Mouse (Mus musculus) embryonic facial prominence, embryonic 12.5 days (tissue): Measurements from ENCODE around the gene Vmn2r100. TPM values are rescaled to one million over a fixed set of nuclear protein-coding genes. Genes with fewer than 3 reads are reported as not detected.

Experiments
- ATAC-seq: fragments of 200-750 bp; cut with Nextera tagmentation; 2 replicates; pipeline ENCODE4 v1.8.0; 2017; ENCODE audit not compliant: insufficient number of reproducible peaks, insufficient read depth, low FRiP score, low TSS enrichment
- H3K27ac ChIP-seq: fragments of 300-500 bp; sonication (generic); 2 replicates; pipeline ENCODE4 v1.5.1; 2016; ENCODE audit warnings: mild to moderate bottlenecking
- H3K27me3 ChIP-seq: fragments of 300-500 bp; sonication (generic); 2 replicates; pipeline ENCODE4 v1.6.1; 2016; ENCODE audit warnings: mild to moderate bottlenecking, moderate library complexity
- H3K36me3 ChIP-seq: fragments of 300-500 bp; sonication (generic); 2 replicates; pipeline ENCODE4 v1.6.1; 2016; ENCODE audit warnings: mild to moderate bottlenecking
- H3K4me1 ChIP-seq: fragments of 300-500 bp; sonication (generic); 2 replicates; pipeline ENCODE4 v1.6.1; 2016
- H3K4me2 ChIP-seq: fragments of 300-500 bp; sonication (generic); replicated peaks from 2 replicates; pipeline ENCODE4 v1.6.1; 2016; ENCODE audit warnings: mild to moderate bottlenecking, moderate library complexity
- H3K4me3 ChIP-seq: fragments of 300-500 bp; sonication (generic); 2 replicates; pipeline ENCODE4 v1.5.1; 2016; ENCODE audit warnings: mild to moderate bottlenecking
- H3K9ac ChIP-seq: fragments of 300-500 bp; sonication (generic); 2 replicates; pipeline ENCODE4 v1.6.1; 2016; ENCODE audit warnings: mild to moderate bottlenecking, moderate library complexity
- H3K9me3 ChIP-seq: fragments of 300-500 bp; sonication (generic); 2 replicates; pipeline ENCODE4 v1.6.1; 2016; ENCODE audit warnings: mild to moderate bottlenecking, moderate library complexity
- polyA plus RNA-seq: library from polyadenylated mRNA; unstranded; fragments of >200 nt; fragmentation: Nextera tagmentation; extraction: Ambion mirVana; gene quantifications from 2 replicates; pipeline ENCODE4 v1.2.1, GENCODE M21; 2016

The Vmn2r100 gene
- polyA plus RNA-seq, result not detected in 2 replicates

DNA sequence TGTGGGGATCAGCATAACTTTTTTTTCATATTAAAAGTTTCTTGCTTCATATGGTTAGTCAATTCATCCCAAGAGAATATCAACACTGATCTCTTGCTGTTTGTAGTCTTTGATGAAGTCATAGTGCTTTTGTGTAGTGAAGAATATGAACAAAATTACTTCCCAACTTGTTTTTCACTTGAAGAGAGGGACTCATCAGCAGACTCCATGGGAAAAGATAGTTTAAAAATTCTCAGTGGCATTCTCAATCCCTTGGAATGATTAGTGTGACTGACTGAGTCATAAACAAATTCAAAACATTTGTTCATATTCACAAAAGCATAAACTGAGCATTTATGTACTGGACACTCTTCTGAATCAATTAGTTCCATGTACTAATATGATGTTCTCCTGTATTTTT, at the start of gene Vmn2r100:
TSS of gene Vmn2r100 (plus strand) at position 301 of the 400 bp plus-strand sequence.
- Histone ChIP-seq H3K9me3 (no peaks in the 10 kb centered on the region), H3K4me2 (no peak within 1 kb of the TSS), H3K36me3 (no peaks in the 10 kb centered on the region), H3K4me3 (no peak within 1 kb of the TSS), H3K9ac (no peak within 1 kb of the TSS), H3K27me3 (no peaks in the 10 kb centered on the region), H3K27ac (no peak within 1 kb of the TSS), H3K4me1 (no peaks in the 10 kb centered on the region)
- ATAC-seq, result no peak

DNA sequence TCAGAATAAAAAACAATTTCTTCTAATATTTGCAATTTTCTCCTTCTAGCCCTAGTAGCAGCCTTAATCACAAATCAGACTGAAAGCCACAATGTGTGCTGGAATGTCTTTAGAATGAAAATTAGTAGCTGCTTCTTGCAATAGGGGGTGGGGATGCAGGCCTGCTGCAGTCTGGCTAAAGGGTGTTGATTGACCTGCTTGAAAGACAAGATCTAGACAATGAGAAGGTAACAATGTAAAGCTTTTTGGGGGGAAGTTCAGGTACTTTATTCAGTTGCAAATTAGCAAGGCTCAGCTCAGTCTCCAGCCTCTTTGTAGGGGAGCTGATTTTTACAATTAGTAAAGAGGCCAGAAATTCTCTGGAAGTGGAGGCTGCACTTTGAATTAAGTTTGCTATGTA, 21.7 kb upstream of the Vmn2r100 start:
- no peaks in the 10 kb centered on the region for H3K27me3 ChIP-seq
- H3K9ac ChIP-seq, result no peak overlapping the region
- H3K4me3 ChIP-seq, result no peak overlapping the region
- no peaks in the 10 kb centered on the region for H3K36me3 ChIP-seq
- H3K27ac ChIP-seq, result no peak overlapping the region
- ATAC-seq, result no peak
- H3K4me1 ChIP-seq, result no peaks in the 10 kb centered on the region
- 0 out of 2 replicates have a peak, but pooled peaks cover 10% of the 10 kb centered on the region for H3K9me3 ChIP-seq
- H3K4me2 ChIP-seq, result no peak overlapping the region

DNA sequence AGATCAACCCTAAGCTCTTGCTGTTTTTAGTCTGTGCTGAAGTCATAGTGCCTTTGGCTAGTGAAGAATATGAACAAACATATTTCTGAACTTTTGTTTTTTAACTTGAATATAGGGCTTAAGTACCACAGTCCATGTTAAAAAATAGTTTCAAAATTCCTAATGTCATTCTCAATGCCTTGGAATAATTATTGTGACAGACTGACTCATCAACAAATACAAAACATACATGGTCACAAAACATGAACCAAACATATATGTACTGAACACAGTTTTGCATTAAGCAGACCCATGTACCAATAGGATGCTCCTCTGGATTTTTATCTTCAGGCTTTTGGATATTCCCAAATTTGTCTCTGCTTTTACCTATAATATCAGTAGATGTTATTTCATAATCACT, 72.4 kb downstream of the Vmn2r100 start, which contains the start of gene Vmn2r101:
TSS of gene Vmn2r101 (plus strand) at position 301 of the 400 bp plus-strand sequence.
- Histone ChIP-seq H3K27ac (no peak within 1 kb of the TSS), H3K4me1 (no peaks in the 10 kb centered on the region), H3K27me3 (no peaks in the 10 kb centered on the region), H3K36me3 (no peaks in the 10 kb centered on the region), H3K9me3 (0 out of 2 replicates have a peak, but pooled peaks cover 3% of the 10 kb centered on the region), H3K4me3 (no peak within 1 kb of the TSS), H3K4me2 (no peak within 1 kb of the TSS), H3K9ac (no peak within 1 kb of the TSS)
- ATAC-seq, result no peak

Other genes starting within 250 kb of the Vmn2r100 start
- not detected in 2 replicates for gene Vmn2r99, start 142.8 kb upstream of the Vmn2r100 start, polyA plus RNA-seq
- gene Vmn2r101, start 72.5 kb downstream of the Vmn2r100 start, polyA plus RNA-seq, result not detected in 2 replicates
- not detected in 2 replicates for gene Vmn2r102, start 155.6 kb downstream of the Vmn2r100 start, polyA plus RNA-seq